Mouse (Mus musculus): ENCODE measurements at regions not wholly inside any gene's neighbourhood (a gene's known extent, or its start where the extent isn't known, plus 50 kb on each side); places are given as distances from the start of the nearest gene placed in this dataset.
A peak's percentile ranks its signal among the peaks of the same experiment; 100 is the strongest.

DNA sequence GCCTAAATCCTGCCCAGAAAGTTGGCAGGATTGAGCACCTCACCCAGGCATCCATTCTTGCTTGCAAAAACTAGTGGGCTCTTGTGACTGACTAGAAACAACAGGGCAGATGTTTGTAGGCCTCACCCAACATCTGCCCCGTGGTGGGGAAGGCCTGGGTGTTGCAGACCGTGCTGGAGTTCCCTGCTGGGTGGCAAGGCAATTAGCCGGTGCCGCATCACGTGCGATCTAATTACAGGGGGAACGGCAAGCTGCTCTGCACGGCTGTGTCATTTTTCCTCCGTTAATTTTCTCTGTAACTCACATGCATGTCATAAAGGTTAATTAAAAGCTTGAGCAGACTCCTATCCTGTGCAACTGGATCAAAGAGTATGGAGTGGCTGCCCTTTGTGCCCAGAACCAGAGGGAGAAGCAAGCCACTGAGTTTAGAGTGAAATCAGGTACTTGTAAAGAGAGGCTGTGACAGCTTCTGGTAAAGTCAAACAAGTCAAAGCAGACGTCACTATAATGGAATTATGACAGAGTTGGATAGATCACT is 143.5 kb downstream of the Ets2 start:
- intact Hi-C loops (cut with DNase I): no loop called here
- peak; percentile 45 for DNase-seq

DNA sequence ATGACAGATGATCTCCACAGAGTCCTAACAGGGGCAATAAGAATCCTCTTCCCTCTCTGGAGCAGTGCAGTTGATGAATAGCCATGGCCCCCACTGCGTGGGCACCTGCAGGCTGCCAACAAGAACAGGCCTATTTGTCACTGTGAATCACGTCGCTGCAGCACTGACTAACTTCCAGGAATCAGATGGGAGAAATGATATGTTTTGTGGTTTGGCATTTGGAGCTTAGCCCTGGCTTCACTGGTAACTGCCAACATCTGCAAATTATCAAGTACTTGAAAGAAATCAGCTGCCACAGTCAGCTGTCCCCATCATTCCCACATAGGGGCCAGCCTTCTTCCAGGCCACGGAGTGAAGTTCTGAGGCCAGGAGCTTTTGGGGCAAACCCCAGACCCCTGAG is 142.8 kb downstream of the Ets2 start:
- intact Hi-C loops (cut with DNase I): no loop called here
- DNase-seq: peak; percentile 78

DNA sequence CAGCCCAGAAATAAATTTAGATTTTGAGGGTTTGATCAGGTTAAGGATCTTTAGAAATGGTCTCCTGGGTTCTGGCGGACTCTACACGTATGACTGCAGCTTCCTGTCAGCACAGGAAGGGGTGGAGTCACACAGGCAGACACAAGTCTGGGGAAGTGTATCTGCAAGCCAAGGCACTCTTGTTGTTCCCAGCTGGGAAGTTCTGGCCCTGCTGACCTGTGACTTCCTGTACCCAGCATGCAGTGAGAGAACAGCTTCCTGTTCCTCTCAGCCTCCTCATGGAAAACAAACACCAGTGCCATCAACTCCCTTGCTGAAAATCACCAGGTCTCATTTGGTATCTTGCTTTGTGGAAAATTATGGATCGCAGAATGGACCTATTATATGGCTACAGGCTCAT is 140.9 kb downstream of the Ets2 start:
- intact Hi-C loops (cut with DNase I): no loop called here
- DNase-seq: no peak

DNA sequence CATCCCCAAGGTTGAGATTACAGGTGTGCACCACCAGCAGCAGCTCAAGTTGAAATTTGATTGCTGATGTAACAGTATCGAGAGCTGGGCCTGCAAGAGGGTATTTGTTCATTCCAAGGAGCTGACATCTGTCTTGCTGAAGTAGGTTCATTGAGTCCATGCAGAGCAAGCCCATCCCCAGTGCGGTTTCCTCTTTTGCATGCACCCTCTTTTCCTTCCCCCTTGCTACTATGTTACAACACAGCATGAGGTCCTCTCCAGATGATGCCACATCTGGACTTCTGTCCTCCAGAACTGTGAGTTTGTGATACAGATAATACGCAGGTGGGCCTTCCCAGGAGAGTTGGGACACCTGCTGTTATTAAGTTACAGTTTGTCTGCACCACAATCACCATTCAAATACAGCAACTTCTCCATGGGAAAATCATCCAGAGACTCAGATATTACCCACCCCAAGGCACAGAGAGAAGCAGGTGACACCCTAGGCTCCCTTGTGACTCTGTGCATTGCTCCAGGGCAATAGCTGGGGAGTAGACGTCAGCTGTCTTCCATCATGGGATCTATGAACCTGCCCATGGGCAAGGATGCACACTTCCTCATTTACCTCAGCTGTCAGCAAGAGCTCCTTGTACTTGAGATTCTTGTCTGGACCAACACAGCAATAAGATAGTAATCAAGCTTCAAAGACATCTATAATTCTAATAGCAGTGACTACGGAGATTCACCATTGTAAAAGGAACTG is 137.8 kb downstream of the Ets2 start:
- DNase-seq: no peak
- intact Hi-C loops (cut with DNase I): no loop called here

DNA sequence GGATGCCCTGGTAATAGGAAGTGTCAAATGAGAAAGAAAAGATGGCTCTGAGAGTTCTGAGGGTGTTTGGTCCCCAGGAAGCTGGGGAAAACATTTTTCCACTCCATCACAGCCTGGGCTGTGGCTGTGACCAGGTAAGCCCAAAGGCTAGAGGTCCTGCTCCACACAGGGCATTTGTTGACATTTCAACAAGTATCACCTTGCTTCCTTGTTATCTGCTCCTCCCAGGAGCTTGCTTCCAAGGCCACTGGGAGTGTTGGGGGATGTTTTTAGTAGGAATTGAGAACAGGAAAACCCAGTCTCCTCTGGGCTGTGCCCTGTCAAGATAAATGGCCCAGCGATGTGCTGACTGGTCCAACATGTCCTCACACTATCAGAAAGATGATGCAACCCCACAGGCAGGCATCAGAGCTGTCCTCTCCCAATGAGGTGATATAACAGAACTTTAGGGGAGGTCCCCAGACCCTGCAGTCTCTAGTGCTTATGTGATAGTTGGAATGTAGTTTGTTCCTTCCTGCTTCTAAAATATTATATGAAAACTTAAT is 137.1 kb downstream of the Ets2 start:
- DNase-seq: no peak
- intact Hi-C loops (cut with DNase I): no loop called here

DNA sequence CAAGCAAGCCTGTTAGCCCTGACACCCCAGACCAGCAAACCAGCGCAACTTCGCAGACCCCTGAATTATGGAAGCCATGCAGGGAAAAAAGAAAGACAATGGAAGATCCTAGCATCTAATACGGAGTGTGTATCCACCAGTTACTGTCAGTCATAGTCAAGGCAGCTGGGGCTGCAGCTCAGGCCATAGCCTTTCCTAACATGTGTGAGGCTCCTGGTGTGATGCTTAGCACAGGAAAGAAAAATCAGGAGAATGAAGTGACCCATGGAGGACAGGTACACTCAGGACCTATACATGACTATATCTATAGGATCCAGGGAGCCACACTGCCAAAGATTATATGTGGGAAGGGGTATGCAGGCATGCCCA is 136.6 kb downstream of the Ets2 start:
- DNase-seq: no peak
- intact Hi-C loops (cut with DNase I): no loop called here

DNA sequence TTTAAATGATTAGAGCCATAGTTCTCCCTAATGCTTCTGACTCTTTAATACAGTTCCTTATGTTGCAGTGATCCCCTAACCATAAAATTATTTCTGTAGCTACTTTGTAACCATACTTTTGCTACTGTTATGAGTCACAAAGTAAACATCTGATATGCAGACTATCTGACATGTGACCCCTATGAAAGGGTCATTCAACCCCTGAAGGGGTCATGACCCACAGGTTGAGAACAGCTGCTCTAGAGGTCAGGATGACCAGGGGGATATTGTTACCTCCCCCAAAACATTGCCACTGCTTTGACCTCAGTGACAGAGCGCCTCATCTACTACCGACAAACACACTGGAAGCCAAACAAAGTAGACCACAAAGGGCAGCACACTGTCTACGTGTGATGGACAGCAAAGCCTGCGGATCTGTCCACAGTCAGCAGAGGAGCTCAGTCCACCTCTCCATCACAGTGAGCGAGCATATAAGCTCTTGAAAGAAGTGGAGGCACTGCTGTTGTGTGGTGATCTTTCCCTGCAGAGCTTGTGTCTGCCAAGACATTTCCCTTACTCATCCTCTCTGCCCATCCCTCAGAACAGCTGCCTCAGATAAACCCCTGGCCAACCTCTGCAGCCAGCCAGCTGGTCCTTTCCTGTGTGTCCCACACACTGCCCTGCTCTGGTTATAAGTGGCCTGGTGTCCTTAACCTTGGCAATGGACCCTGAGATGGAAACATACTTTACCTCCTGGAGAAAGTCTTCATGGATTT is 136.0 kb downstream of the Ets2 start:
- intact Hi-C loops (cut with DNase I): no loop called here
- DNase-seq: no peak

DNA sequence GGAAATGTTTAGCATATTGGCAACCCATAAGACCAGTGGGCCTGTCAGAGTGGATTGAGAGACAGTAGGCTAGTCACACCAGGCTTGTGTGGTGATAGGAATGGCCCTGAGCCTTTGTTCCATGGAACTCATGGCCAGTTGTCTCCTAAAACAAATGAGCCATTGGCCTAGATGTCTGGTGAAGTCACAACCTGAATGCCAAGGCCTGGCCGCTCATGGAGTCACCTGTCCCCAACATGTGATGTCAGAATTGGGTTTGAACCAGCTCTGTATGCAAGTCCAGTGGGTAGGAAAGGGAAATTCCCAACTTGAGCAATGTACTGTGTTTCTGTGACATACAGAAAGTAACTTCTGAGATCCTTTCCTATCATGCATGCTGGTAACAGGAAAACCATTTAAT is 134.1 kb downstream of the Ets2 start:
- intact Hi-C loops (cut with DNase I): no loop called here
- no peak for DNase-seq

DNA sequence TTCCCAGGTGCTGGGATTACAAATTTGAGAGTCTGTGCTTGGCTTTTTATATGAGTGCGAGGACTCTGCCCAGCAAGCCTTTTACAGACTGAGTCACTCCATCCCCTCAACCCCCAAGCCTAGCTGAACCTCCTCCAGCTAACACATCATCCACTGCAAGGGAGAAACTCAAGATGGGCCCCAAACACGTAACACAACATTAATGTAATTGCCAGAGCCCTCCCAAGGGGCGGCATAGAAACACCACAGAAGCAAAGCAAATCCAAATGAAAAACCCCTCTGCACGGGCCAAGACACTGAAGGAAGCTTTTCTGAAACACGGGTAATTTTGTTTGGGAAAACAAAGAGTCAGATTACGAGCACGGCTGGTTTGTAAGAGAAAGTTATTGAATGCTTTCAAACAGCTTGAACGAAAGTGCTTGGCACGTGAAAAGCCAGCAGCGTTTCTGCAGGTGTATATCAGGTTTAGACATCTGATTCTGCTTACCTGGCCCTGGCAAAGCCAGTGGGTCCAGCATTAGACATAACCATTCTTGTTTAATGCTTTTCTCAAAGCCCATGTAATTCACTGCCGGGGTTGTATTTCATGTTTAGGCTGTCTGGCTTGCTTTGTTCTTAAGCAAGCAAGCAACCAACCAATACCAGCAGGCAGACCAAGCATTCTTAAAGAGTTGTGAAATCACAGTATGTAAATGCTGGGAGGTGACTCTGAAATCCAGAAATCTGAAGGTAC is 132.8 kb downstream of the Ets2 start:
- intact Hi-C loops (cut with DNase I): no loop called here
- no peak for DNase-seq

DNA sequence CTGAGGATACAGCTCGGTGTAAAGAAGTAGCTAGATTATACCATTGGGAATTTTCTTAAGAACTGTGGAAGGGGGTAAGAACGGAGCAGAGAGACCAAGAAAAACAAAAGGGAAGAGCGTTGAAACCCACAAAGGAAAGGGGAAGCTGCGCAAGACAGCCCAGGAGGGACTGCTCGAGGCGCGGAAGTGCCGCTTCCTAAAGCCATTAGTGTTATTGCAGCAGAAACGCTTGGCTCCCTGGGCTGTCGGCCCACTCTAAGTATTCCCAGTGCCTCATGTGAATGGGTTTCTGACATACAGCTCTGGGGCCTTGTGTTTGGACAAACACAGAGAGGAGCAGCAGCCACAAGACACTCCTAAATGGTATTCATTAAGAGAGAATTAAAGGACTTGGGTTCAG is 131.6 kb downstream of the Ets2 start:
- DNase-seq: no peak
- intact Hi-C loops (cut with DNase I): no loop called here

DNA sequence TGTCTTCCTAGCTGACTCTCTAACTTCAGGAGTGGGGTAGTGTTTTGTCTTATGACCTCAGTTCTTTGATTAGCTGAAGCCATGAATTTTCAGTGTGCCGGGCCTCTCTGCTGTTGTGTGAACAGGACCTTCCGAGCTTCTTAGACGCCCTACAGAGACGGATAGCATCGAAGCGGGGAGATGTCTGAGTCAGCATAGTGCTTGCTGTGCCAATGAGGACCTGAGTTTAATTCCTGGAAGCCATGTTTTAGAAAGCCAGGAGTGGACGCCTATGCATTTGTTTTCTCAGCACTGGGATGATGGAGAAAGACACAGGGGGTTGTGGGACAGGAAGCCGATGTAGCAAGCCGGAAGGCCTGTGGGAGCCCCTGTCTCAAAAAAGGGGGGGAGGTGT is 130.5 kb downstream of the Ets2 start:
- DNase-seq: no peak
- intact Hi-C loops (cut with DNase I): no loop called here

DNA sequence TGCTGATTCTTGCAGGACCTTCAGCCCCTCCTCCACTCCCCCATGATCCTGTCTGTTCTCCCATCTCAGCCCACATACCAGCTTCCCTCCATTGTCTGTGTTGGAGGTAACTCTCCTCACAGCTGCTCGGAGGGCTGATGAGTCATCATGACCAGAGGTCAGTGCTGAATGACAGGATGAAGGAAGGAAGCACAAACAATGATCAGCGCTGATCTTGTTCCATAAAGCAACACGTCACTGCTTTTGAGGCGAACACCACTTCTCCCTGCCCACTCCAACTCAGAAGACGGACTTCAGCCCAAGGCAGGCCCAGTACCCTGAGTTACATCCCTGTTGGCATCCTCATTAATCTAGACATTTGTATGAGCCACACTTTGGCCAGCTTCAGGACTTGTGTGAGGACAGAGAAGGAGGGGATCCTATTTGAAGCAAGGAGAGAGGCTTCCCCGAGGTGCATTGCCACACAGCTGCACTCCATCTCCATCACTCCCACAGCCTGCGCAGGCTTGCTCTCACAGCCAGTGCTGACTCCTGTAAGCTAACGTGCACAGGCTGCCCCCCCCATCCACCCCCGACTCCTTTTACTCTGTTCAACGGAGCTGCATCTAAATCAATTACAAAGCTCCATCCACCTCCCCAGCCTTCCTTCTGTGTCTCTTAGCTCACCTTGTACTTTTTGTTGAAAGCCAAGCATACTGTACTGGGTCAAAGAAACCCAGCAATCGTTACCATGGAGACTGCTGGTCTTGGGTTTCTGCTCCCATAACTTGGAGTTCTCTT is 129.9 kb downstream of the Ets2 start:
- intact Hi-C loops (cut with DNase I): no loop called here
- DNase-seq: no peak

DNA sequence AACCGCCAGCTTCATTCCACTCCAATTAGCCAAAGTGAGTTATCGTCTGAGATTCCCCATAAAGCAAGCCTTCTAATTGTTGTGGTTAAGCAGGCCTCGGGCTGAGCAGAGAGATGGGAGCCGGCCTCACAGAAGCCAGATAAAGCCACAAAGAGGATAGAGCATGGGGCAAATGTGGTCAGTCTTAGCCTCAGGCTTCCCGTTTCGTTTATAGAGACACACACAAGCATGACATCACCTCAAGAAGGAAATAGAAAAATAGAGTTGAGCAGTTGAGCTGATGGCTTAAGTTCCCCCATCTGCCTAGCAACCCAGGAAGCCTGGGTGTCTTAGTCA is 125.5 kb downstream of the Ets2 start:
- intact Hi-C loops (cut with DNase I): no loop called here
- no peak for DNase-seq

DNA sequence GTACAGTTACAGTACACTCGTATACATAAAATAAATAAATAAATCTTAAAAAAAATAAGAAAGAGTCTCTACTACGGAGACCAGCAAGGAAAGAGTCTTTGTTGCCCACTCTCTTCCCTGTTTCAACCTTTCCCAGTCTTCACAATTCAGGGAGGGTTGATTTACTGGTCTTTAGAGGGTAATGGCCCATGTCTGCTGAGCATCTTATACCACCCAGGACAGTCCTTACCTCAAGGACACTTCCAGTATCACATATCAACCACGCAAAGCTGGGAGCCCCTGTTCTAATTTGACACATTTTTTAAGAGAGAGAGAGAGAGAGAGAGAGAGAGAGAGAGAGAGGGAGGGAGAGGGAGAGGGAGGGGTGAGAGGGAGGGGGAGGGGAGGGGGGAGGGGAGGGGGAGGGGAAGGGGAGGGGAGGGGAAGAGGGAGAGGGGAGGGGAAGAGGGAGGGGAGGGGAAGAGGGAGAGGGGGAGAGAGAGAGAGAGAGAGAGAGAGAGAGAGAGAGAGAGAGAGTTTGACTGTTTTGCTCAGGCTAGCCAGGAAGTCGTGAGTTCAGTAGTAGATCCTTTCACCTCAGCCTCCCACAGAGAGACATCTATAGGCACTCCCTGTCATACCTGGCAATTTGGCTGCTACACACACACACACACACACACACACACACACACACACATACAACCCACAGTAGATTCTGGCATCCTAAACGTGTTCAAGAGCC is 125.0 kb downstream of the Ets2 start:
- intact Hi-C loops (cut with DNase I): no loop called here

DNA sequence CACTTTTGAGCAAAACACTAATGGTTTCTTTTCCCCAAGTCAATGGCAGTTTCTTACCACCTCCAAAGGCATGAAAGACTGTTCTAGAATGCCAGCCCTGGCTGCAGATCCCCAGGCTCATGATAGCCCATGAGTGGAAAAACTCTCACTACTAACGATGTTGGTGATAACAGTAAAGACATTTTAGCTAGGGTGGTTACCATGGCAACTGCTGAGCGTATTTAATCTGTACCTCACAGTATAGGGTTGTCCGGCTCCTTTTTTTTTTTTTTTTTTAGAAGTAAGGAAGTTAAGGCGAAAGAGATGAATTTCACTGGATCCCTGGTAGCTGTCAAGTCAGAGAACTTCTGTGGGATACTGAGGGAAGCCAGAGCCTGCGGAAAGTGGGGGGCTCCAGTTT is 123.8 kb downstream of the Ets2 start:
- DNase-seq: no peak
- intact Hi-C loops (cut with DNase I): no loop called here

More for the DNA sequence above, 125.0 kb downstream of the Ets2 start:
- no peak for DNase-seq

DNA sequence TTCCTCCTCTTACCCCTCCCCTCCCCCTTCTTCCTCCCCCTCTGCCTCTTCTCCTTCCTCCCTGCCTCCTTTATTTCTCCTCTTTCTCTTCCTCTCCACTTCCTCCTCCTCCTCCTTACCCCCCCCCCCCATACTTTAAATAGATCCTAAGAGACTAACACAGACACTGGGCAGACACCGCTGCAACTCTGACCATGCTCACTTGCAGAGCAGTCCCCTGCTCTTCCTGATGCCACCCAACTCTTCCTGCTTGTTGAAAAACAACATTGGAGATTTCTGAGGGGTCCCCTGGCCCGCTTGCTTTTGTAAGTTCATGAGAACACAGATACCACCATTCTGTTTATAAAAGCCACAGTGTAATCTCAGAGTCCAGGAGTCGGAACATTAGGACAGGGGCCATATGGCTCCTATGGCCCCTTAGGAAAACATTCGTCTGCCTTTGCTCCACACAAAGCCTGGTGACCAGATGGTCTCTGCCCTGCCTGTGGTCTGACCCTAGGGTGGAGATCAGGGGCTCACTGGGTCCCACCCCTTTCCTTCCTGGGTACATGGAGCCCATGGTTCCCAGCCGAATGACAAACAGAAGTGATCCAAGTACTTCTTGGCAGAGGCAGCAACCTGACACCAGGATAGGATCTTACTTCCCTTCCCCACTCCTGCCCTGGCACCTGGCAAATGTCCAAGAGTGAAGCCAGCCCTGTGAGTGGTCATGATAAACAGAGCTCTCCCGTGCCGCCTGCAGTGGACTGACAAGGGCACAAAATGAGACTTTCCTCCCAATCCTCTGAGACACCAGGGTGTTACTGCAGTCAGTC is 123.1 kb downstream of the Ets2 start:
- peak; percentile 78 for DNase-seq
- intact Hi-C loops (cut with DNase I): no loop called here

DNA sequence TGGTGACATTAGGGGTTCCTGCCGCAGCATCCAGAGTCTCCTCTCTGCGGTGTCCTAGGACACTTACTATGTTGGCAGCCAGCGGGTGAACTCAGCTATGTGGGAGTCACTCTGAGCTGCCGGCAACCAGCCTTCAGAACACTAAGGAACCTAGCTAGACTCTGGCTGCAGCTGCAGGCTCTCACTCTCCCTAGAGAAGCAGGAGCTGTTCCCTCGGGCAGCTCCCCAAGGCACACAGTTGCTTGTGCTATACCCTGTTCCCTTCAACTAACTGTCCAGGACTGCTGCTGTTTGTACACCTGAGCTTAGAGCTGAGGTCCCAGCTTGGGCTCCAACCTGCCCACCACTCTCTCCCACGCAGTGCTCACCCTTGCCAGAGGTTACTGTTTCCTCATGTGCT is 121.9 kb downstream of the Ets2 start:
- DNase-seq: no peak
- intact Hi-C loops (cut with DNase I): no loop called here

DNA sequence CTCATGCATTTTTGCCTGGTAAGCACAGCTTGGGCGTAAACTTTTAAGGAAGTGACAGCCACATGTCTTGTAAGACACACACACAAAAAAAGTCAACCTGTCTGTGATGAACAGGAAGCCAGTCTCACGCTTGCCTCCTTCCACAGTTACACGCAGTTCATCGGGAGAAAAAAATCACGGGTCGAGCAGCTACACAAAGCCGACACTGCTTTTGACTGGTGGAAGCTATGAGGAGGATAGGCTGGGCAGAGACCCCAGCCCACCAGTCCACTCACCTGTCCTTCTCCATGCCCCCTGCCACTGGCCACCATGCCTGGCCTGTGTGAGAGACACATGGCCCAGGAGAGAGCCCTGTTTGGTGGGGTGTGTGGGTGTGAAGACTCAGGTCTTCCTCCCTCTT is 119.2 kb downstream of the Ets2 start:
- intact Hi-C loops (cut with DNase I): no loop called here
- DNase-seq: no peak

DNA sequence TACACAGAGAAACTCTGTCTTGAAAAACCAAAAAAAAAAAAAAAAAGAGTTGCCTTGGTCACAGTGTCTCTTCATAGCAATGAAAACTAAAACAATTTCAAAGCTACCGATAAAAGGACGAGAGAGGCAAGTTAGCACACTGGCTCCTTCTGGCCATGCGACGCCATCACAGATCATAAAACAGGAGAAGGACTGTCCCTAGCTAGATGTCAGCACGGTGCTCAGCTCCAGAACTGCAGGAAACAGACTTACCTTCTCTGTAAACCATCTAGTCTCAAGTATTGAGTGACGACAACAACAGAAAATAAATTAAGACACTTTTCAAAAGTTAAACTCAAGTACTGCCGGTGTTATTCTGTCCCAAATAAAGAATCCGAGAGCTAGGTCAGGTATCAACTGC is 118.7 kb downstream of the Ets2 start:
- no peak for DNase-seq
- intact Hi-C loops (cut with DNase I): no loop called here

Measured in left cerebral cortex, postnatal 4 days (tissue).